Mouse (Mus musculus) gastrocnemius, adult 18-20 months (tissue): ENCODE data around the gene Nus1. TPM values are rescaled to one million over a fixed set of nuclear protein-coding genes. Genes with fewer than 3 reads are reported as not detected.

ENCODE experiments used
- DNase-seq: peaks from one replicate; pipeline ENCODE4 v3.0.0; 2021; ENCODE audit warnings: low spot score
- total RNA-seq, 2 experiments: library from RNA; stranded (reverse); gene quantifications; 2 replicates each; pipeline ENCODE4 v1.2.3; 2021

The Nus1 gene
- total RNA-seq, 2 experiments from 2014 or later, result 18.8 to 20.3 TPM

- DNase-seq, result no peak
These were observed 889 bp upstream of the Nus1 start for GRCm38 (mm10) chr10:52416458-52416857.

- no peak for DNase-seq
These were observed 882 bp downstream of the Nus1 start for GRCm38 (mm10) chr10:52417998-52418860.

- DNase-seq, result no peak
These were observed 1.6 kb downstream of the Nus1 start for GRCm38 (mm10) chr10:52418931-52419330.

GRCm38 (mm10) chr10:52419402-52419801 is 2.1 kb downstream of the Nus1 start:
- no peak for DNase-seq

- DNase-seq, result no peak
These were observed 3.2 kb downstream of the Nus1 start for GRCm38 (mm10) chr10:52420526-52420925.

DNA sequence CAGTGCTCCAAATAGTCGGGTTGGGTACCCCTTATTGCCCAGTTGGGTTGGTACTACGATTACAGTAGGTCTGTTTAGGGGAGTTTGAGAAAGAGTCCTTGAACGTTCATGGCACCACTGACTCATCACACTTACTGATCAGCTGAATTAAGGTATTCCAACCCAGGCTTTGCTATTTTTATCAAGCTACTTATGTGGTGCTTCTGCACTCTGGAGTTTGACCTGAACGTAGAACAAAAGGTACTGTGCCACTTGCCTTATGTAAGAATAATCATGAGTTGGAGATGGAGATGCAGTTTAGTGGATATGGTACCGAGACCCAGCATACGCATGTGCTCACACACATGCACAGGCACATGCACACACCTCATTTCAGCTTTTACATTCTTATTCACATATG is 4.4 kb downstream of the Nus1 start:
- DNase-seq, result no peak

- DNase-seq, result no peak
These were observed 5.8 kb downstream of the Nus1 start for GRCm38 (mm10) chr10:52423097-52423496.

DNA sequence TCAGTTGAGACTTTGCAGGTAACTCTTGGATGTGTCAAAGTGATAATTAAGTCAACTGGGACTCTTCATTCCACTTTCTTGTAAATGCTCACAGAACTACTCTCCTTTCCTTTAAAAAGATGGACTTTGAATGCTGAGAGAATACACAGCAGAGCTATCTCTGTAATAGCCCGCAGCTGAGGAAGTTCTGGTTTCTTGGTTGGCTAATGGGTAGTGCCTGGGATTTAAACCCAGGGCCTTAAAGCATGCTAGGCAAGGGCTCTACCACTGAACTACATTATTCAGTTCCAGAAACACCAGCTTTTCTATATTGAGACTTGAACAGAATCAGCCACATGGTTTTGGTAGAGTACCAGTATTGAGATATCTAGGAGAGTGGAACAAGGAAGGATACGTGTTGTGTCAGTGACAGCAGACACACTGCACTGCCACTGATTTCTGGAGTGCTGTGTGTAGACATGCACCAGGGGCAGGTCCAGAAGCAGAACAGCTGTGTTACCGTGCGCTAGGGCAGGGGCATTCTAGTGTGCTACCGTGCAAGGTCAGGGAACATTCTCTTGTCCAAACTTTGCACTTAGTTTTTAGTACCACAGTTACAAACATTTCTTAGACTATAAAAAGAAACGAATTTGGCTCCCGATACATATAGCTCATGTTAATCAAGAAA is 9.1 kb downstream of the Nus1 start:
- DNase-seq, result no peak

- no peak for DNase-seq
These were observed 10.5 kb downstream of the Nus1 start for GRCm38 (mm10) chr10:52427634-52428415.

- no peak for DNase-seq
These were observed 13.6 kb downstream of the Nus1 start for GRCm38 (mm10) chr10:52430953-52431352.

GRCm38 (mm10) chr10:52434836-52435235 is 17.5 kb downstream of the Nus1 start:
- DNase-seq, result no peak

- no peak for DNase-seq
These were observed 43.3 kb downstream of the Nus1 start for GRCm38 (mm10) chr10:52460614-52461013.

DNA sequence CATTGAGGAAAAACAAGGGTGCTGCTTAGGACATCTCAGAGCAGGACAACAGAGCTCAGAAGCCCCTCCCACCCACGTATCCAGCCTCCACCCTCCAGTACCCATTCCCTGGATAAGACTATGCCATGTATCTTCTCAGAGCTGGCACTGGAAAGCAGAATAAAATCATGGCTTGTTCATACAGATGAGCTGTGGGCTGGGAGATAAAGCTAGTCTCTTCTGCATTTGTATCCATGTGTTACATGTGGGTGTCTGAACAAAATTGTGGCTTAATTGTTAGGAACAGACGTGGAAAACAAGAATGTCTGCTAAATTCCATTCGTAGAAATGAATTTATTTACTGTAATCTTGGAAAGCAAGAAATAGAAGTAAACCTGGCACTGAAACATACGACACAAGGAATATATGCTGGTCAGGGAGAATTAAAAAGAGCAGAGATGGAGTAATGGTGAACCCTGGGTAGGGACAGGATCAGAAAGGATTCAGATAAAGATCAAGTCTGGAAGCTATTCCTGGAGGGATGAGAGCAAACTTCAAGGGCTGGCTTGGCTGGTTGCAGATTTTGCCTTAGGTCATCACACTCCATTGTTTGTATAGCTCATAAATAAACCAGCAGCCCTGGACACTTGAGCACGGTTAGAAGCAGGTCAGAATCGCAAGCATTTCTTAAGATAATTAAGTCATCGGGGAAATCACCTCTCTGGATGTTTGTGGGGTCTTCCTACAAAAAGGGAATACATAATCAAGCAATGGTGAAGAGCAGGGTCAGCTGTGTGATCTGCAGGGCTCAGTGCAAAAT is 46.8 kb downstream of the Nus1 start:
- DNase-seq, result no peak

- no peak for DNase-seq
These were observed 54.2 kb downstream of the Nus1 start for GRCm38 (mm10) chr10:52471520-52471919.

Other genes starting within 250 kb of the Nus1 start
- gene Ros1, start 222.3 kb upstream of the Nus1 start, total RNA-seq, result under 1 TPM in 1 of 2 experiments, not detected in 1; 0.09 TPM
- gene Dcbld1, start 183.9 kb upstream of the Nus1 start, total RNA-seq, result 1 to 10 TPM; 1.3 to 1.7 TPM
- gene Gm26741, start 58.8 kb upstream of the Nus1 start, total RNA-seq, result not detected
- gene Gopc, start 35.4 kb upstream of the Nus1 start, total RNA-seq, result 1 to 10 TPM; 6.5 to 8.7 TPM
- gene Nepn, start 28.6 kb upstream of the Nus1 start, total RNA-seq, result under 1 TPM; 0.17 to 0.27 TPM